Mouse (Mus musculus): Measurements from ENCODE around the gene Pank2. TPM values are rescaled to one million over a fixed set of nuclear protein-coding genes. Genes with fewer than 3 reads are reported as not detected.

The Pank2 gene
- polyA plus RNA-seq, 1 experiment from 2014 or later, result 20.4 TPM

GRCm38 (mm10) chr2:131227243-131227642 lies 35.1 kb upstream of the Pank2 start:
- H3K4me2 ChIP-seq (ENCODE audit: low read depth, low read length), result no peak overlapping the region
- H3K27ac ChIP-seq (ENCODE audit: low read length), result no peak overlapping the region
- H3K9me3 ChIP-seq (ENCODE audit: control insufficient read depth, low read length), result no peaks in the 10 kb centered on the region
- H3K27me3 ChIP-seq (replicated peaks; ENCODE audit: control insufficient read depth, insufficient read depth, low read length), result no peaks in the 10 kb centered on the region
- WGBS, result 89% methylated on average over 3 of the region's 3 CpGs
- H3K4me3 ChIP-seq (ENCODE audit: low read length), result no peak overlapping the region
- no peaks in the 10 kb centered on the region for H3K36me3 ChIP-seq (ENCODE audit: control insufficient read depth, insufficient read depth, low read length)
- no peak for ATAC-seq
- H3K4me1 ChIP-seq (ENCODE audit: control insufficient read depth, insufficient read depth, low read length), result peaks cover 6% of the 10 kb centered on the region; the same call in 1 of the 2 replicates
- no peak overlapping the region for H3K9ac ChIP-seq (ENCODE audit: low read depth, low read length)

GRCm38 (mm10) chr2:131232558-131232957 lies 29.7 kb upstream of the Pank2 start:
- Histone ChIP-seq H3K27me3 (replicated peaks; ENCODE audit: control insufficient read depth, insufficient read depth, low read length) (no peaks in the 10 kb centered on the region), H3K4me1 (ENCODE audit: control insufficient read depth, insufficient read depth, low read length) (peaks cover 25% of the 10 kb centered on the region), H3K36me3 (ENCODE audit: control insufficient read depth, insufficient read depth, low read length) (0 out of 2 replicates have a peak, but pooled peaks cover 3% of the 10 kb centered on the region), H3K27ac (ENCODE audit: low read length) (no peak overlapping the region), H3K4me3 (ENCODE audit: low read length) (no peak overlapping the region), H3K9me3 (ENCODE audit: control insufficient read depth, low read length) (no peaks in the 10 kb centered on the region), H3K4me2 (ENCODE audit: low read depth, low read length) (no peak overlapping the region), H3K9ac (ENCODE audit: low read depth, low read length) (no peak overlapping the region)
- 70% methylated on average over 2 of the region's 2 CpGs for WGBS
- no peak; the same call in 1 of the 2 replicates for ATAC-seq

- Histone ChIP-seq H3K4me1 (ENCODE audit: control insufficient read depth, insufficient read depth, low read length) (peaks cover 25% of the 10 kb centered on the region), H3K36me3 (ENCODE audit: control insufficient read depth, insufficient read depth, low read length) (0 out of 2 replicates have a peak, but pooled peaks cover 3% of the 10 kb centered on the region), H3K9ac (ENCODE audit: low read depth, low read length) (peak within 1 kb of the TSS; percentile 79), H3K27ac (ENCODE audit: low read length) (peak within 1 kb of the TSS; percentile 66), H3K4me3 (ENCODE audit: low read length) (peak within 1 kb of the TSS; percentile 64), H3K27me3 (replicated peaks; ENCODE audit: control insufficient read depth, insufficient read depth, low read length) (no peaks in the 10 kb centered on the region), H3K4me2 (ENCODE audit: low read depth, low read length) (peak within 1 kb of the TSS; percentile 86), H3K9me3 (ENCODE audit: control insufficient read depth, low read length) (no peaks in the 10 kb centered on the region)
- WGBS, result 14% methylated on average over 29 of the region's 29 CpGs
- ATAC-seq, result peak; percentile 100
Measured at GRCm38 (mm10) chr2:131233307-131234126, 28.8 kb upstream of the Pank2 start, which contains the start of gene Mavs. Mavs (plus strand) TSS chr2:131234063.

- Histone ChIP-seq H3K36me3 (ENCODE audit: control insufficient read depth, insufficient read depth, low read length) (0 out of 2 replicates have a peak, but pooled peaks cover 3% of the 10 kb centered on the region), H3K4me2 (ENCODE audit: low read depth, low read length) (peak overlapping the region; percentile 86), H3K9ac (ENCODE audit: low read depth, low read length) (peak overlapping the region; percentile 79), H3K4me1 (ENCODE audit: control insufficient read depth, insufficient read depth, low read length) (peaks cover 25% of the 10 kb centered on the region), H3K9me3 (ENCODE audit: control insufficient read depth, low read length) (no peaks in the 10 kb centered on the region), H3K27ac (ENCODE audit: low read length) (peak overlapping the region; percentile 66), H3K27me3 (replicated peaks; ENCODE audit: control insufficient read depth, insufficient read depth, low read length) (no peaks in the 10 kb centered on the region), H3K4me3 (ENCODE audit: low read length) (peak overlapping the region; percentile 64)
- ATAC-seq, result peak; percentile 59
- WGBS, result 4% methylated on average over 28 of the region's 28 CpGs
Measured at GRCm38 (mm10) chr2:131234127-131234650, 28.1 kb upstream of the Pank2 start.

GRCm38 (mm10) chr2:131234970-131235635 lies 27.2 kb upstream of the Pank2 start:
- H3K9me3 ChIP-seq (ENCODE audit: control insufficient read depth, low read length), result no peaks in the 10 kb centered on the region
- 72% methylated on average over 7 of the region's 7 CpGs for WGBS
- H3K27ac ChIP-seq (ENCODE audit: low read length), result peak overlapping the region; percentile 0; the same call in 1 of the 2 replicates
- peaks cover 25% of the 10 kb centered on the region for H3K4me1 ChIP-seq (ENCODE audit: control insufficient read depth, insufficient read depth, low read length)
- ATAC-seq, result no peak
- peaks cover 8% of the 10 kb centered on the region for H3K36me3 ChIP-seq (ENCODE audit: control insufficient read depth, insufficient read depth, low read length)
- H3K9ac ChIP-seq (ENCODE audit: low read depth, low read length), result peak overlapping the region; percentile 79
- H3K4me3 ChIP-seq (ENCODE audit: low read length), result peak overlapping the region; percentile 64
- H3K4me2 ChIP-seq (ENCODE audit: low read depth, low read length), result peak overlapping the region; percentile 86
- H3K27me3 ChIP-seq (replicated peaks; ENCODE audit: control insufficient read depth, insufficient read depth, low read length), result no peaks in the 10 kb centered on the region

- no peak overlapping the region for H3K4me2 ChIP-seq (ENCODE audit: low read depth, low read length)
- H3K4me3 ChIP-seq (ENCODE audit: low read length), result no peak overlapping the region
- H3K36me3 ChIP-seq (ENCODE audit: control insufficient read depth, insufficient read depth, low read length), result peaks cover 18% of the 10 kb centered on the region
Measured at GRCm38 (mm10) chr2:131242180-131242579, 20.1 kb upstream of the Pank2 start.

GRCm38 (mm10) chr2:131242929-131243328 lies 19.4 kb upstream of the Pank2 start:
- H3K36me3 ChIP-seq (ENCODE audit: control insufficient read depth, insufficient read depth, low read length), result peaks cover 16% of the 10 kb centered on the region
- WGBS, result 88% methylated on average over 7 of the region's 7 CpGs
- H3K27ac ChIP-seq (ENCODE audit: low read length), result no peak overlapping the region
- no peaks in the 10 kb centered on the region for H3K4me1 ChIP-seq (ENCODE audit: control insufficient read depth, insufficient read depth, low read length)
- no peak for ATAC-seq
- no peak overlapping the region for H3K4me3 ChIP-seq (ENCODE audit: low read length)
- no peaks in the 10 kb centered on the region for H3K27me3 ChIP-seq (replicated peaks; ENCODE audit: control insufficient read depth, insufficient read depth, low read length)
- H3K9me3 ChIP-seq (ENCODE audit: control insufficient read depth, low read length), result no peaks in the 10 kb centered on the region
- no peak overlapping the region for H3K4me2 ChIP-seq (ENCODE audit: low read depth, low read length)
- no peak overlapping the region for H3K9ac ChIP-seq (ENCODE audit: low read depth, low read length)

More at GRCm38 (mm10) chr2:131242180-131242579, 20.1 kb upstream of the Pank2 start:
- Histone ChIP-seq H3K27me3 (replicated peaks; ENCODE audit: control insufficient read depth, insufficient read depth, low read length) (no peaks in the 10 kb centered on the region), H3K4me1 (ENCODE audit: control insufficient read depth, insufficient read depth, low read length) (no peaks in the 10 kb centered on the region), H3K9ac (ENCODE audit: low read depth, low read length) (no peak overlapping the region), H3K27ac (ENCODE audit: low read length) (no peak overlapping the region), H3K9me3 (ENCODE audit: control insufficient read depth, low read length) (no peaks in the 10 kb centered on the region)
- ATAC-seq, result no peak

GRCm38 (mm10) chr2:131253681-131254328 lies 8.5 kb upstream of the Pank2 start:
- Histone ChIP-seq H3K27me3 (replicated peaks; ENCODE audit: control insufficient read depth, insufficient read depth, low read length) (no peaks in the 10 kb centered on the region), H3K4me1 (ENCODE audit: control insufficient read depth, insufficient read depth, low read length) (peaks cover 9% of the 10 kb centered on the region), H3K9me3 (ENCODE audit: control insufficient read depth, low read length) (no peaks in the 10 kb centered on the region), H3K27ac (ENCODE audit: low read length) (peak overlapping the region; percentile 76), H3K4me2 (ENCODE audit: low read depth, low read length) (peak overlapping the region; percentile 7; the same call in 1 of the 2 replicates), H3K36me3 (ENCODE audit: control insufficient read depth, insufficient read depth, low read length) (no peaks in the 10 kb centered on the region; the same call in 1 of the 2 replicates), H3K4me3 (ENCODE audit: low read length) (no peak overlapping the region), H3K9ac (ENCODE audit: low read depth, low read length) (no peak overlapping the region)
- WGBS, result 10% methylated on average over 7 of the region's 7 CpGs
- ATAC-seq, result peak; percentile 90

GRCm38 (mm10) chr2:131254329-131254713 lies 8.0 kb upstream of the Pank2 start:
- H3K4me3 ChIP-seq (ENCODE audit: low read length), result no peak overlapping the region
- 46% methylated on average over 2 of the region's 2 CpGs for WGBS
- H3K36me3 ChIP-seq (ENCODE audit: control insufficient read depth, insufficient read depth, low read length), result no peaks in the 10 kb centered on the region; the same call in 1 of the 2 replicates

More at GRCm38 (mm10) chr2:131254329-131254713, 8.0 kb upstream of the Pank2 start:
- H3K9ac ChIP-seq (ENCODE audit: low read depth, low read length), result no peak overlapping the region
- ATAC-seq, result peak; percentile 54
- no peaks in the 10 kb centered on the region for H3K27me3 ChIP-seq (replicated peaks; ENCODE audit: control insufficient read depth, insufficient read depth, low read length)
- no peak overlapping the region; the same call in 1 of the 2 replicates for H3K4me2 ChIP-seq (ENCODE audit: low read depth, low read length)
- H3K4me1 ChIP-seq (ENCODE audit: control insufficient read depth, insufficient read depth, low read length), result peaks cover 9% of the 10 kb centered on the region
- peak overlapping the region; percentile 76 for H3K27ac ChIP-seq (ENCODE audit: low read length)
- H3K9me3 ChIP-seq (ENCODE audit: control insufficient read depth, low read length), result no peaks in the 10 kb centered on the region
